Mouse (Mus musculus) T-helper 17 cell (primary cell): ENCODE results near the gene Dohh.

Experiments
- in situ Hi-C, 2 experiments: fragments of 300-600 bp; cut with MboI, MseI; formaldehyde crosslinking; loops; 1 replicate in 1 of 2; 2 replicates in 1 of 2; pipeline ENCODE4 v1.15.1; 2025; ENCODE audit warnings: high pct_unique_total_duplicates in 2 of 2

Gene Dohh

DNA sequence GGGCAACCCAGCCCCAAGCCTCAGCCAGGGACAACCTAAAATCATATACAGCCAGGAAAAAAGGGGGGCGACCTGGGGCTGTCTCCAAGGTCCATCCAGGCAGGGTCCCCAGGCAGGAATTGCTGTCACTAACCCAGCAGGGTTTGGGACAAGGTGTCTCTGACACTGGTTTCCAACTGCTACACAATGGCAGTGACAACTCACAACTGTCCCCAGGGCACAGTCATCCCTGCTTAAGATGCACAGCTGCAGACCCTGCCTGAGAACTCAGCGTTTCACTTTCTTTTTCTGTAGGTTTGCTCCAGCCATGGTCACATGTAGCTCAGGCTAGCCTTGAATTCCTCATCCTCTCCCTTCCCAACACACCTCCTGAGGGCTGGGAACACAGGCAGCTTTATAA, 44.9 kb downstream of the Dohh start:
- in situ Hi-C loops: loop anchor here in 1 of 2 experiments (5.0 kb wide), 1 partner anchor 97 kb away; no protein-coding TSS in a partner anchor

DNA sequence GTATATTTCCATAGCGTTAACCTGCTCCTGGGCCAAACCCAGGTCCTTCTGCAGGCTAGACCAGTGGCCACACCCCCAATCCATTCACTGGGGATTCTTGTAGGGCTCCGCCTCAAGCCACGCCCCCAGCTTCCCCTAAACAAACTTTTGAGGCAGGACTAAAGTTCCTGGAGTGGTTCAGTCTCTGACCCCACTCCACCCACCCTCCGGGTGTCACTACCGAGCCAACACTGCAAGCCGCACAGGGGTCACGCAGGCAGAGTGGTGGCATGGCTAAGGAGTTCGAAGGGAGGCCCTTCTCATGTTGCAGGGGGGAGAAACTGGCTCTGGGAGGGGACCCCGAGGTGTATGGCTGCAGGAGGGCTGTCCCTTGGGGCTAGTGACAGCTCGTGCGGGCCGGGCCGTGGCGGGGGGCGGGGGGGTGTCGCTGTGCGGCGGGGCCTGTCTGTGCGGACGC, 45.4 kb downstream of the Dohh start:
- in situ Hi-C loops: loop anchor here in 1 of 2 experiments (5.0 kb wide), 1 partner anchor 97 kb away; no protein-coding TSS in a partner anchor

DNA sequence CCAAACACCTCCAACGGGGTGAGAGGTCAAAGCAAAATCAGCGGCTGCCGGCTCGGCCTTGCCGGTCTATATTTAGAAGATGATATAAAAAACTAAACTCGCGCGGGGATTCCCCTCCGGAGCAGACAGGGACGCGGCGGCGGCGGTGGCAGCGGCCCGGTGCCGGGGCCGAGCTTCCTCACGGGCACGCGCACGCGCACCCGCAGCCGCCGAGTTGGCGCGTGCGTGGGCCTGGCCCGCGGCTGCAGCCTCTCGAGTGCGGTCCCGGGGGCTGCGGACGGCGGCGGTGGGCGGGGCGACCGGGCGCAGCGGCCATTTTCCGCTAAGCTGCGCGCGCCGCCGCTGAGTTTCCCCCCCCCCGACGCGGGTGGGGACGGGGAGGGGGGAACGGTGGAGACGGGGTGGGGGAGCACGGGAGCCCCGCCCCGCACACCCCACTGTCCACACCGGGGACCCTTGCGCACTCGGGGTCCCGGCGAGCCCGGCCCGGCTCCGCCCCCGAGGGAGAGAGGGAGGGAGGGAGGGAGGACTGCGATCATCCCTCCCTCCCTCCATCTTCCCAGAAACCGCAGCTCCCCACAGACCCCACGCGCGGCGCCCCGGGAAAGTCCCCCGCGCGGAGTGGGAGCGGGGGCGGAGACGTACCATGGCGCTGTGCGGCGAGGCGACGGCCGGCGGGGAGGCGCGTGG, 46.1 kb downstream of the Dohh start:
- in situ Hi-C loops: no loop called here

DNA sequence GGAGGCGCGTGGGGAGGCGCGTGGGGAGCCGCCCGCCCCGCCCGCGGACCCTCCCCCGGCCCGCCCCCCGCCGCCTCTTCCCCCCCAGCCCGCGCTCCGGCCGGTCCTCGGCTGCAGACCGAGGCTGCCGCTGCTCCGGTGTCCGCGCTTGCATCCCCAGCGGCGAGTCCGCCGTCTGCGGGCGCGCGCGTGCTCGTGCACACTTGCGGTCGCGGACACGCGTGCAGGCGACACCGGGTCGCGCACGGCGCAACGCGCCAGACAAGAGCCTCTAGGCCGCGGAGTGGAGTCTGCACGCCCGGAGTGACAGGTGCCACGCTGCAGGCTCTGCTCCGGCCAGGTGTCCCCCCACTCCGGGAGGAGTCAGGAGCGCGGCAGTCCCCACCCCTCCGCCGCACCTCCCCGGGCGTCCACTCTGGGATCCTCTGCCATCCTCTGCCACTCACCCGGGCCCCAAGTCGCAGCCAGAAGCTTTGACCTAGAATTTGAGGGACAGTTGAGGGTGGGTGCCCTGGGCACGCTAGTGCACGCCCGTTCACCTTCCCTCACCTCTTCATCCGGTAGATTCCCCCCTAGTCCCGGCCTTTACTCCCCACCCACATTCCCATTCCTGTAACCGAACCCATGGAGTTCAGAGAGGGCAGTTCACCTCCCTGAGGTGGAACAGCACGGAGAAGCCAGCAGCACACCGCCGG, 46.8 kb downstream of the Dohh start:
- in situ Hi-C loops: no loop called here

DNA sequence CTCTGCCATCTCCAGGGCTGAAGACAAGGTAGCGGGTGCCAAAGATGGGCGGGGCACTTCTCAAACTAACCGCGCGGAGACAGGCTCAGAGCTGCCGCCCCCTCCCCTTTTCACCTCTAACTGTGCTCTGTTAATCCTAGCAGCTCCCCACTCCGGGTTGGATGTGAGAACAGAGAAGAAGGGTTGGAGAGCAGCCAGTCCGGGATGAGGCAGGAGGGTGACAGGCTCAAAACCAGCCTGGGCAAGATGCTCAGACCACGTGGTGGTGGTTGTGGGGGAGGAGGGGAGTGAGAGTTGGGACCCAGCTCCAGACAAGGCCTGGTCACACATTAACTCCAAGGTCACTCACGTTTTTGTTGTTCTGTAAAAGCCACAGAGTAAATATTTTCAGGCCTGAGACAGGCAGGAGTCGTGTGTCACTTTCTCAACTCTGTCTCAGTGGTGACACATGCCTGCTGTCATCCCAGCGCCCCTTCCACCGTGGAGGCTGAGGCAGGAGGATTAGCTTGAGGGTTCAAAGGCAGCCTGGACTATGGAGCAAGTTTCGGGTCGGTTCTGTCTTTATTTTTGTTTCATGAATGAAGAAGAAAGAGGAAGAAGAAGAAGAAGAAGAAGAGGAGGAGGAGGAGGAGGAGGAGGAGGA, 47.4 kb downstream of the Dohh start:
- in situ Hi-C loops: no loop called here

DNA sequence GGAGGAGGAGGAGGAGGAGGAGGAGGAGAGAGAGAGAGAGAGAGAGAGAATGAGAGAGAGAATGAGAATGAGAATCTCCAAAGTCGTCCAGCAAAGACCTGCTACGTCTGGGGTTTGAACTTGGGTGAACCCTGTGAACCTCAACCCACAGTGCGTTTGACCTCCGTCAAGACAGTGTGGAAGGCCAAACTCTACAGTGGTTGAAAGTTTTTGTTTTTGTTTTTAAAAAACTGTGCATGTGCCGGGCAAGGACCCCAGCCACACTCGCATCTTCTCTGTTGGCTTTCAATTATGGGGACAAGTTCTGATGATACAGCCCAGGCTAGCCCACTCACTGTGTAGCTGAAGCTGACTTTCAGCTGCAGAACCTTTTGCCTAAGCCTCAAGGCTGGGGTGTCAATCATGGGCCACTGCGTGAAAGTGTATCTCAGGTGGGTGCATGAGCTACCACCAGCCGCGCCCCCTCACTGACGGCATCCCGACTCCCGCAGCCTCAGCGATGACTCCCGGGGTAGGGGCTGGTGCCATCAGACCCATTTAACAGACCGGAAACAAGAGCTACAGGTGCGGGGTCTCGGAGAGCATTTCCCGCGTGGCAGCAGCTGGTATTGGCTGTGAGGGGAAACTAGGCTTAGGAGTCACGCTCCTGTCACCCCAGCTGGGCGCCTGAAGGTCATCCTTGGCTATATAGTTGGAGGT, 48.1 kb downstream of the Dohh start:
- in situ Hi-C loops: no loop called here

DNA sequence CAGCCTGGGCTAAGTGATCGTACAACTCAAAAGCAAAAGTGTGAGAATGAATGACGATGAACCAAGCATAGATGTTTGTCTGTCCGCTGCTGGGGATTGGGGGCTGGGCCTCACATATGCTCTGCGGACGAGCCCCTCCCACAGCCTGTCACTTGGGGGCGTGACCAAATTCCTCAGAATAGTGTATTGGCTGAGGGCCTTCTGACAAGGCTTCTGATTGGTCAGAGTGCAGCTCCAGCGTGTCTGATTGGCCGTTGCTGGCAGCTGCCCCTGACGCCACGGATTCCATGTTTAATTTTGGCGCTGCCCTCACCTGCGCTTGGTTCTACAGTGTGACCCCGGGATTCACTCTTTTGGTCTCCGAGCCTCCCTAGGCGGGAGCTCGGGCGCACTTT, 48.6 kb downstream of the Dohh start:
- in situ Hi-C loops: no loop called here

DNA sequence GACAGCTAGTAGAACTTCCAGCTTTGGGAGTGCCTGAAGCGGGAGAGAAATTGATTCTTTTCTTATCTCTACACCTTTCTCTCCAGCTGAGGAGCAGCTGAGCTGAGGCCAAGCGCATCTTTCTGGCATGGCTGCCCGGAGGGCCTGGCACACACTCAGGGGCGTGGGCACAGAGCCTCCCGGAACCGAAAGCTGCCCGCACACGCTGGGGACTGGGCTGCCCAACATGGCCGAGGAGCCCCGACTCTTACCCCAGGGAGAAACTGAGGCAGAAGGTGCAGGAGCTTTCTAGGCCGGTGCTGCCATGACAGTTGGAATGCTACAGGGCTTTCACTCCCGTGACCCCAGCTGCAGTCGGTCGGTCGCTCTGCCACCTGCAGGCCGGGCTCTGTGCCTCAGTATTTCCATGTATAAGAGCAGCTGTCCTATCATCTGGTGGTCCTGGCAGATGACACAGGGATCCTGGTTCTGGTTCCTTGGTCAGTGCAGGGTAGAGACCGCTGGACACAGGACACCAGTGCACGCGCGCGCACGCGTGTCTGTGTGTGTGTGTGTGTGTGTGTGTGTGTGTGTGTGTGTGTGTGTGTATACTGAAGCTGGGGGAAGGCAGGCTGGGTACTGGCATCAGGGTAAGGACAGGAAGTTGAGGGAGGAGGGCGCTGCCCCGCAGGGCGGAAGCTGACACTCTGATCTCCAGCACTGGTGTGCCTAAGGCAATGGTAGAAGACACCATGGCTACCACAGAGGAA, 49.5 kb downstream of the Dohh start:
- in situ Hi-C loops: no loop called here

DNA sequence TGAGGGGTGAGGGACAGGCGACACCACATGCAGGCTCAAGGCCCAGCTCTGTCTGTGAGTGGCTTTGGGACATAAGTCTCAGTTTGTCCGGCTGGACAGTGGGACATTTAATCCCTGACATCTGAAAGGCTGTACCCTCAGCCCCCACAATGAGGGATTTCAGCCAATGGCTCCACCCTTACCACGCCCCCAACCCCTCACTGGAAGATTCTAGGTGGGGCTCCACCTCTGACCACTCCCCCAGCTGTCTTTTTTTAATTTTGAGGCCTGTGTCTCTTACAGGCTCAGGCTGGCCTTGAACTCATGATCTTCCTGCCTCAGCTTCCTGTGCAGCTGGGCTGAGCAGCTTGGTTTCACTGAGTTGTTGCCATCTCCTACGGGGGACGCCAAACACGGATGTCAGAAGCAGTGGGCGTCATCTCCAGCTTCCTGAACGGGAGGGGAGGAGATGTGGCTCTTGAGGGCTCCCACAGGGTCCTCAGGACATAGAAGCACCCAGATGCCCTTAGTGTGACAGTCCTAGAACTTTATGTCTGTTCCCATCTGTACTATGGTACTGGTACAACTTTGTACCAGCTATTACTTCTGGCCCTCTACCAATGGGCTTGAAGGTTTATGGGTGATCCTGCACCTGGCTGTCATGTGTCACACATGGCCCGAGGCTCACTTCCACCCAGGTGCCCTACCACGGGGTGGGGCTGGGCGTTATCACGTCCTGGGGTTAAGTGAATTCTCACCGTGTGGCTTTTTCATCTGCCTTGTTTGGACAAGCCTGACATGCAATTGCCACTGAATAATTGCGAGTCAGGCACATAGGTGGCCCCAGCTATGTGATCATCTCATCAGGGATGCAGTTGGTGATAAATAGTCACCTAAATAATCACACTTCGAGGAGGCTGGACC, 50.4 kb downstream of the Dohh start:
- in situ Hi-C loops: no loop called here

DNA sequence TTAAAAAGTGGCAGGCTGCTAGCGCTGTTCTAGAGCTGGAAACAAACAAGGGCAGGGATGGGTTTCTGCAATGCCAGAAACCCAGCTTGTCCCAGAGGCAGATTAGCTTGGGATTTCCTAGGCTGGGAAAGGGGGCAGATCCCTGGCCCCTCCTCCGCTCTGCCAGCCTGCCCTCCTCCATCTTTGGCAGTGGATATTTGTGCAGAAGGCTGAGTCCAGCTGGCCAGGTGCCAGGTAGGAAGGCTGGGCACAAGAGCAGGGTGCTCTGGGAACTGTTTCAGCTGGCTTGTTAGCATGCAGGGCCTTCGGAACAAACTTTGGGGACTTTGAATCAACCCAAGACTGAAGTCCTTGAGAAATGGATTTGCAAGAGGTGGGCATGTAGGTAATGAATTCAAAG, 51.2 kb downstream of the Dohh start:
- in situ Hi-C loops: no loop called here
